Mouse (Mus musculus): ENCODE data around the gene Ovol1. TPM values are rescaled to one million over a fixed set of nuclear protein-coding genes. Genes with fewer than 3 reads are reported as not detected.
A peak's percentile ranks its signal among the peaks of the same experiment; 100 is the strongest.

The Ovol1 gene
- total and polyA plus RNA-seq, 2 experiments from 2014 or later, result 0.05 to 0.27 TPM

GRCm38 (mm10) chr19:5544031-5544430 lies 16.4 kb downstream of the Ovol1 start:
- H3K36me3 ChIP-seq (ENCODE audit: insufficient read depth, low read length), result no peaks in the 10 kb centered on the region
- no peaks in the 10 kb centered on the region for H3K27me3 ChIP-seq (ENCODE audit: insufficient read depth, low read length)
- ATAC-seq (ENCODE audit: low FRiP score) (no peak), DNase-seq (ENCODE audit: low spot score) (no peak)
- H3K27ac ChIP-seq (ENCODE audit: low read depth, low read length), result no peak overlapping the region
- no peak overlapping the region for H3K4me2 ChIP-seq (ENCODE audit: low read depth, low read length, poor library complexity, severe bottlenecking)
- no peak overlapping the region for H3K4me3 ChIP-seq (ENCODE audit: low read depth, low read length)
- H3K4me1 ChIP-seq (ENCODE audit: insufficient read depth, low read length), result no peaks in the 10 kb centered on the region
- H3K9me3 ChIP-seq (ENCODE audit: low read length), result no peaks in the 10 kb centered on the region
- no peak for TF ChIP-seq CTCF (IDR thresholded peaks at IDR 0.05)
- H3K9ac ChIP-seq (replicated peaks; ENCODE audit: low read length, poor library complexity, severe bottlenecking), result no peak overlapping the region
- WGBS, result 62% methylated on average over 11 of the region's 11 CpGs

GRCm38 (mm10) chr19:5543362-5543761 lies 17.1 kb downstream of the Ovol1 start:
- no peak overlapping the region for H3K9ac ChIP-seq (replicated peaks; ENCODE audit: low read length, poor library complexity, severe bottlenecking)
- no peaks in the 10 kb centered on the region for H3K4me1 ChIP-seq (ENCODE audit: insufficient read depth, low read length)
- WGBS, result 91% methylated on average over 9 of the region's 9 CpGs
- TF ChIP-seq CTCF (IDR thresholded peaks at IDR 0.05), result no peak
- ATAC-seq (ENCODE audit: low FRiP score) (no peak), DNase-seq (ENCODE audit: low spot score) (no peak)
- no peak overlapping the region for H3K27ac ChIP-seq (ENCODE audit: low read depth, low read length)
- H3K27me3 ChIP-seq (ENCODE audit: insufficient read depth, low read length), result no peaks in the 10 kb centered on the region
- H3K36me3 ChIP-seq (ENCODE audit: insufficient read depth, low read length), result no peaks in the 10 kb centered on the region
- H3K4me2 ChIP-seq (ENCODE audit: low read depth, low read length, poor library complexity, severe bottlenecking), result no peak overlapping the region
- H3K4me3 ChIP-seq (ENCODE audit: low read depth, low read length), result no peak overlapping the region
- no peaks in the 10 kb centered on the region for H3K9me3 ChIP-seq (ENCODE audit: low read length)

GRCm38 (mm10) chr19:5538786-5539185 lies 21.7 kb downstream of the Ovol1 start:
- Histone ChIP-seq H3K4me2 (ENCODE audit: low read depth, low read length, poor library complexity, severe bottlenecking) (no peak overlapping the region), H3K36me3 (ENCODE audit: insufficient read depth, low read length) (no peaks in the 10 kb centered on the region), H3K4me1 (ENCODE audit: insufficient read depth, low read length) (no peaks in the 10 kb centered on the region), H3K4me3 (ENCODE audit: low read depth, low read length) (no peak overlapping the region), H3K27me3 (ENCODE audit: insufficient read depth, low read length) (no peaks in the 10 kb centered on the region), H3K27ac (ENCODE audit: low read depth, low read length) (no peak overlapping the region), H3K9me3 (ENCODE audit: low read length) (no peaks in the 10 kb centered on the region), H3K9ac (replicated peaks; ENCODE audit: low read length, poor library complexity, severe bottlenecking) (no peak overlapping the region)
- 64% methylated on average over 8 of the region's 8 CpGs for WGBS
- DNase-seq (ENCODE audit: low spot score) (no peak), ATAC-seq (ENCODE audit: low FRiP score) (no peak)
- no peak for TF ChIP-seq CTCF (IDR thresholded peaks at IDR 0.05)

GRCm38 (mm10) chr19:5532520-5532919 lies 27.9 kb downstream of the Ovol1 start:
- Histone ChIP-seq H3K4me1 (ENCODE audit: insufficient read depth, low read length) (0 out of 2 replicates have a peak, but pooled peaks cover 4% of the 10 kb centered on the region), H3K27me3 (ENCODE audit: insufficient read depth, low read length) (no peaks in the 10 kb centered on the region), H3K4me3 (ENCODE audit: low read depth, low read length) (no peak overlapping the region), H3K4me2 (ENCODE audit: low read depth, low read length, poor library complexity, severe bottlenecking) (no peak overlapping the region), H3K9me3 (ENCODE audit: low read length) (no peaks in the 10 kb centered on the region), H3K27ac (ENCODE audit: low read depth, low read length) (no peak overlapping the region), H3K9ac (replicated peaks; ENCODE audit: low read length, poor library complexity, severe bottlenecking) (no peak overlapping the region), H3K36me3 (ENCODE audit: insufficient read depth, low read length) (no peaks in the 10 kb centered on the region)
- TF ChIP-seq CTCF (IDR thresholded peaks at IDR 0.05), result no peak
- WGBS, result 71% methylated on average over 8 of the region's 8 CpGs
- ATAC-seq (ENCODE audit: low FRiP score) (no peak), DNase-seq (ENCODE audit: low spot score) (no peak)

- Histone ChIP-seq H3K4me1 (ENCODE audit: insufficient read depth, low read length) (0 out of 2 replicates have a peak, but pooled peaks cover 4% of the 10 kb centered on the region), H3K4me3 (ENCODE audit: low read depth, low read length) (no peak overlapping the region), H3K27me3 (ENCODE audit: insufficient read depth, low read length) (no peaks in the 10 kb centered on the region), H3K27ac (ENCODE audit: low read depth, low read length) (no peak overlapping the region), H3K9me3 (ENCODE audit: low read length) (no peaks in the 10 kb centered on the region), H3K9ac (replicated peaks; ENCODE audit: low read length, poor library complexity, severe bottlenecking) (0 out of 2 replicates have a peak overlapping the region, but pooled peaks have one; percentile 1), H3K36me3 (ENCODE audit: insufficient read depth, low read length) (no peaks in the 10 kb centered on the region), H3K4me2 (ENCODE audit: low read depth, low read length, poor library complexity, severe bottlenecking) (no peak overlapping the region)
- DNase-seq (ENCODE audit: low spot score), result no peak
- 17% methylated on average over 7 of the region's 7 CpGs for WGBS
- ATAC-seq (ENCODE audit: low FRiP score), result no peak; the same call in 1 of the 2 replicates
- TF ChIP-seq CTCF (IDR thresholded peaks at IDR 0.05), result no peak
Observed at GRCm38 (mm10) chr19:5530138-5530524, 30.3 kb downstream of the Ovol1 start.

GRCm38 (mm10) chr19:5529325-5530137 lies 30.9 kb downstream of the Ovol1 start:
- DNase-seq (ENCODE audit: low spot score), result peak; percentile 89
- no peak overlapping the region for H3K27ac ChIP-seq (ENCODE audit: low read depth, low read length)

More at GRCm38 (mm10) chr19:5529325-5530137, 30.9 kb downstream of the Ovol1 start:
- peak; percentile 94 for TF ChIP-seq CTCF (IDR thresholded peaks at IDR 0.05)
- 6% methylated on average over 20 of the region's 20 CpGs for WGBS
- Histone ChIP-seq H3K36me3 (ENCODE audit: insufficient read depth, low read length) (no peaks in the 10 kb centered on the region), H3K4me1 (ENCODE audit: insufficient read depth, low read length) (0 out of 2 replicates have a peak, but pooled peaks cover 4% of the 10 kb centered on the region), H3K4me2 (ENCODE audit: low read depth, low read length, poor library complexity, severe bottlenecking) (peak overlapping the region; percentile 33), H3K27me3 (ENCODE audit: insufficient read depth, low read length) (no peaks in the 10 kb centered on the region), H3K9me3 (ENCODE audit: low read length) (no peaks in the 10 kb centered on the region), H3K9ac (replicated peaks; ENCODE audit: low read length, poor library complexity, severe bottlenecking) (no peak overlapping the region), H3K4me3 (ENCODE audit: low read depth, low read length) (no peak overlapping the region)
- peak; percentile 82 for ATAC-seq (ENCODE audit: low FRiP score)
